Mouse (Mus musculus) brain, adult 10 weeks (tissue): ENCODE measurements around the gene Phka2. TPM values are rescaled to one million over a fixed set of nuclear protein-coding genes. Genes with fewer than 3 reads are reported as not detected.

ENCODE experiments used
- polyA plus RNA-seq: library from polyadenylated mRNA; stranded (reverse); fragments of 350-450 nt; fragmentation: Illumina TruSeq; extraction: RNeasy Lipid Tissue Mini Kit (QIAGEN cat#74804); gene quantifications from one replicate; pipeline ENCODE4 v1.2.3, GENCODE M21; 2015; ENCODE audit warnings: low read depth, low replicate concordance

Gene Phka2
- 19.0 TPM for polyA plus RNA-seq

GRCm38 (mm10) chrX:160502048-160503041, at the start of gene Phka2:
Gene Phka2, plus strand, starts transcription at chrX:160502166.

Other genes with a start within 250 kb of the Phka2 start
- gene Adgrg2, start 111.5 kb upstream of the Phka2 start, polyA plus RNA-seq, result 1.2 TPM
- 0.52 TPM for gene Ppef1, start 233.6 kb downstream of the Phka2 start, polyA plus RNA-seq